Mouse (Mus musculus) monocyte, adult 59 days (primary cell): ENCODE data around the gene Xkrx. TPM values are rescaled to one million over a fixed set of nuclear protein-coding genes. Genes with fewer than 3 reads are reported as not detected.

Experiments used
- total RNA-seq, 2 experiments: library from RNA; stranded (reverse); gene quantifications; one replicate each; pipeline ENCODE4 v1.2.4; 2023

Gene Xkrx
- 1 to 10 TPM in 1 of 2 experiments, under 1 TPM in 1; 0.36 to 1.8 TPM for total RNA-seq

GRCm38 (mm10) chrX:134162043-134162720, at the start of gene Xkrx:
Xkrx (minus strand) TSS chrX:134162076.

DNA sequence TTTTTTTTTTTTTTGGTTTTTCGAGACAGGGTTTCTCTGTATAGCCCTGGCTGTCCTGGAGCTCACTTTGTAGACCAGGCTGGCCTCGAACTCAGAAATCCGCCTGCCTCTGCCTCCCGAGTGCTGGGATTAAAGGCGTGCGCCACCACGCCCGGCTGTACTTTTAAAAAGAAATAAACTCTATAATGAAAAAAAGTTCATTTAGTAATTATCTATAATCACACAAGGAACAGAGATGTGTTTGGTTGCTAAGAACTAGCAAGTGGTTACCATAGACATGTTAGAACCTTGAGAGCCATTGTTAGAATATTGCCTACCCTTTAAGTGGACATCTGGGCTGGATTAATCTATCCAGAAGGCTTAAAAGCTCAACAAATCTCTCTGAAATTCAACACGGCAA, 25.3 kb upstream of the Xkrx start, which contains the start of gene Arl13a:
TSS of gene Arl13a (plus strand) at position 301 of the 400 bp plus-strand sequence.

Other genes starting within 250 kb of the Xkrx start
- gene Sytl4, start 180.3 kb downstream of the Xkrx start, total RNA-seq: 1 to 10 TPM in 1 of 2 experiments, not detected in 1; 1.1 TPM
- 10 to 100 TPM; 14.0 to 18.9 TPM for gene Cstf2, start 102.9 kb downstream of the Xkrx start, total RNA-seq
- not detected for gene Arl13a, start 25.4 kb upstream of the Xkrx start, total RNA-seq
- 1 to 10 TPM in 1 of 2 experiments, not detected in 1; 1.0 TPM for gene Nox1, start 59.9 kb upstream of the Xkrx start, total RNA-seq
- 10 to 100 TPM; 12.2 to 14.0 TPM for gene Trmt2b, start 114.9 kb upstream of the Xkrx start, total RNA-seq
- gene Tmem35a, start 133.1 kb upstream of the Xkrx start, total RNA-seq: not detected
- under 1 TPM; 0.39 to 0.46 TPM for gene Cenpi, start 146.0 kb upstream of the Xkrx start, total RNA-seq
- not detected for gene Drp2, start 242.5 kb upstream of the Xkrx start, total RNA-seq